Mouse (Mus musculus) E14TG2a.4 (cell line): ENCODE data around the gene Acyp1.

Source experiments
- CTCF ChIP-seq: conservative IDR thresholded peaks from 2 replicates; pipeline ENCODE4 v1.5.1; 2014; ENCODE audit warnings: low read length
- NANOG ChIP-seq: IDR thresholded peaks from 2 replicates; pipeline ENCODE4 v1.6.1; 2014; ENCODE audit warnings: borderline replicate concordance, low read length, mixed read lengths

DNA sequence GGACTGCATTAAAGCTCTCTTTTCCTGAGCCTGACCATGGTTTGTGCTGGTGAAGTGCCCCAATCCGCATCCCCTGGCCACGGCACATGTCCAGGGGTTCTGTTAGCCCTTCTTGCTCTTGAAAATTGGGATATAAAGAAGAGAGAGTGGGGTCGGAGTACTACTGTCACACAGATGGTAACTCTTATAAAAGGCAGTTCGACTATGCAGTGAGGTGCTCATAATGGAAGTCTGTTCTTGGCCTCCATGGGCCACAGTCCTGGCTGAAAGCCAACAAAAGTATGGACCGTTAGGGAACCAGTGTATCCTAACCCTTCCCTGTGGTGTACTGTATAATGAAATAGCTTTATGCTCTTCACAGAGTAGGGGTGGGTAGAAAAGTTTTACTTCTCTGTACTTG, 8.7 kb upstream of the Acyp1 start:
- TF ChIP-seq CTCF (no peak), NANOG (no peak)
